Mouse (Mus musculus): ENCODE data around the gene Gm17019. TPM values are rescaled to one million over a fixed set of nuclear protein-coding genes. Genes with fewer than 3 reads are reported as not detected.
A peak's percentile ranks its signal among the peaks of the same experiment; 100 is the strongest.
"Not testable (repeated sequence)": the region's sequence is repeated elsewhere in the genome, so short reads cannot be mapped to it uniquely, and the experiment has no call there.

Gm17019 gene
- polyA plus RNA-seq, 2 experiments: not detected

GRCm38 (mm10) chr5:15006288-15006687 lies 26.5 kb downstream of the Gm17019 start:
- not testable (repeated sequence) for DNase-seq (ENCODE audit: low spot score); H3K4me1 ChIP-seq (ENCODE audit: control insufficient read depth, insufficient read depth, low read length); H3K4me3 ChIP-seq (replicated peaks; ENCODE audit: low read length); H3K36me3 ChIP-seq (ENCODE audit: control insufficient read depth, insufficient read depth, low read length); ATAC-seq (ENCODE audit: low FRiP score, low read depth); H3K9ac ChIP-seq (ENCODE audit: low read depth, low read length, severe bottlenecking); H3K27me3 ChIP-seq (ENCODE audit: control insufficient read depth, insufficient read depth, low read length); H3K27ac ChIP-seq (replicated peaks; ENCODE audit: low read depth, low read length); H3K4me2 ChIP-seq (replicated peaks; ENCODE audit: low read depth, low read length, severe bottlenecking)
- H3K9me3 ChIP-seq (ENCODE audit: control insufficient read depth, low read length): 0 out of 2 replicates have a peak, but pooled peaks cover 13% of the 10 kb centered on the region
- WGBS: 66% methylated on average over 3 of the region's 3 CpGs

- H3K4me2 ChIP-seq (replicated peaks; ENCODE audit: low read depth, low read length, severe bottlenecking); H3K27me3 ChIP-seq (ENCODE audit: control insufficient read depth, insufficient read depth, low read length); H3K4me1 ChIP-seq (ENCODE audit: control insufficient read depth, insufficient read depth, low read length); H3K9ac ChIP-seq (ENCODE audit: low read depth, low read length, severe bottlenecking); H3K27ac ChIP-seq (replicated peaks; ENCODE audit: low read depth, low read length); DNase-seq (ENCODE audit: low spot score); H3K4me3 ChIP-seq (replicated peaks; ENCODE audit: low read length); H3K9me3 ChIP-seq (ENCODE audit: control insufficient read depth, low read length); H3K36me3 ChIP-seq (ENCODE audit: control insufficient read depth, insufficient read depth, low read length): not testable (repeated sequence)
- peak; percentile 28; the same call in 1 of the 2 replicates for ATAC-seq (ENCODE audit: low FRiP score, low read depth)
- 58% methylated on average over 2 of the region's 4 CpGs for WGBS
Observed at GRCm38 (mm10) chr5:15005584-15005983, 27.2 kb downstream of the Gm17019 start.

- WGBS: 76% methylated on average over 5 of the region's 5 CpGs
- ATAC-seq (ENCODE audit: low FRiP score, low read depth): peak; percentile 88
- H3K36me3 ChIP-seq (ENCODE audit: control insufficient read depth, insufficient read depth, low read length); DNase-seq (ENCODE audit: low spot score); H3K9ac ChIP-seq (ENCODE audit: low read depth, low read length, severe bottlenecking); H3K4me3 ChIP-seq (replicated peaks; ENCODE audit: low read length); H3K4me2 ChIP-seq (replicated peaks; ENCODE audit: low read depth, low read length, severe bottlenecking); H3K27ac ChIP-seq (replicated peaks; ENCODE audit: low read depth, low read length); H3K9me3 ChIP-seq (ENCODE audit: control insufficient read depth, low read length); H3K27me3 ChIP-seq (ENCODE audit: control insufficient read depth, insufficient read depth, low read length); H3K4me1 ChIP-seq (ENCODE audit: control insufficient read depth, insufficient read depth, low read length): not testable (repeated sequence)
Observed at GRCm38 (mm10) chr5:15004569-15005562, 27.9 kb downstream of the Gm17019 start.

- H3K4me3 ChIP-seq (replicated peaks; ENCODE audit: low read length); H3K9me3 ChIP-seq (ENCODE audit: control insufficient read depth, low read length); ATAC-seq (ENCODE audit: low FRiP score, low read depth); H3K9ac ChIP-seq (ENCODE audit: low read depth, low read length, severe bottlenecking); H3K4me1 ChIP-seq (ENCODE audit: control insufficient read depth, insufficient read depth, low read length); H3K27me3 ChIP-seq (ENCODE audit: control insufficient read depth, insufficient read depth, low read length); H3K4me2 ChIP-seq (replicated peaks; ENCODE audit: low read depth, low read length, severe bottlenecking); DNase-seq (ENCODE audit: low spot score); H3K27ac ChIP-seq (replicated peaks; ENCODE audit: low read depth, low read length); H3K36me3 ChIP-seq (ENCODE audit: control insufficient read depth, insufficient read depth, low read length): not testable (repeated sequence)
- 78% methylated on average over 9 of the region's 9 CpGs for WGBS
Observed at GRCm38 (mm10) chr5:14998077-14998476, 34.7 kb downstream of the Gm17019 start.

- not testable (repeated sequence) for H3K27ac ChIP-seq (replicated peaks; ENCODE audit: low read depth, low read length); DNase-seq (ENCODE audit: low spot score); H3K4me1 ChIP-seq (ENCODE audit: control insufficient read depth, insufficient read depth, low read length); H3K9me3 ChIP-seq (ENCODE audit: control insufficient read depth, low read length); H3K4me2 ChIP-seq (replicated peaks; ENCODE audit: low read depth, low read length, severe bottlenecking); H3K4me3 ChIP-seq (replicated peaks; ENCODE audit: low read length); H3K27me3 ChIP-seq (ENCODE audit: control insufficient read depth, insufficient read depth, low read length); H3K9ac ChIP-seq (ENCODE audit: low read depth, low read length, severe bottlenecking); ATAC-seq (ENCODE audit: low FRiP score, low read depth); H3K36me3 ChIP-seq (ENCODE audit: control insufficient read depth, insufficient read depth, low read length)
- WGBS: 84% methylated on average over 4 of the region's 4 CpGs
Observed at GRCm38 (mm10) chr5:14997556-14997955, 35.2 kb downstream of the Gm17019 start.

- not testable (repeated sequence) for H3K4me3 ChIP-seq (replicated peaks; ENCODE audit: low read length); H3K4me1 ChIP-seq (ENCODE audit: control insufficient read depth, insufficient read depth, low read length); H3K9me3 ChIP-seq (ENCODE audit: control insufficient read depth, low read length); H3K27me3 ChIP-seq (ENCODE audit: control insufficient read depth, insufficient read depth, low read length); ATAC-seq (ENCODE audit: low FRiP score, low read depth); H3K4me2 ChIP-seq (replicated peaks; ENCODE audit: low read depth, low read length, severe bottlenecking); H3K36me3 ChIP-seq (ENCODE audit: control insufficient read depth, insufficient read depth, low read length); DNase-seq (ENCODE audit: low spot score); H3K9ac ChIP-seq (ENCODE audit: low read depth, low read length, severe bottlenecking); H3K27ac ChIP-seq (replicated peaks; ENCODE audit: low read depth, low read length)
- WGBS: 74% methylated on average over 6 of the region's 7 CpGs
Observed at GRCm38 (mm10) chr5:14996670-14997249, 36.0 kb downstream of the Gm17019 start.

- 87% methylated on average over 6 of the region's 6 CpGs for WGBS
- not testable (repeated sequence) for H3K4me1 ChIP-seq (ENCODE audit: control insufficient read depth, insufficient read depth, low read length); H3K4me3 ChIP-seq (replicated peaks; ENCODE audit: low read length); H3K36me3 ChIP-seq (ENCODE audit: control insufficient read depth, insufficient read depth, low read length); H3K9ac ChIP-seq (ENCODE audit: low read depth, low read length, severe bottlenecking); H3K27ac ChIP-seq (replicated peaks; ENCODE audit: low read depth, low read length); H3K9me3 ChIP-seq (ENCODE audit: control insufficient read depth, low read length); H3K27me3 ChIP-seq (ENCODE audit: control insufficient read depth, insufficient read depth, low read length); DNase-seq (ENCODE audit: low spot score); H3K4me2 ChIP-seq (replicated peaks; ENCODE audit: low read depth, low read length, severe bottlenecking)
- peak; percentile 81 for ATAC-seq (ENCODE audit: low FRiP score, low read depth)
Observed at GRCm38 (mm10) chr5:14994124-14994523, 38.7 kb downstream of the Gm17019 start.
